In genomic region chr1:24595096-24595495, GRCm38 (mm10) we compare ENCODE assay signal across 25 mouse cellular contexts. TPM values are rescaled to one million over a fixed set of nuclear protein-coding genes. Genes with fewer than 3 reads are reported as not detected.
DNase-seq lines count a peak whose midpoint lies in the region; ATAC-seq lines count a peak whose summit lies in the region.
"Had no signal": no experiment of that assay in that cellular context is flagged by ENCODE, and none has a peak within 500 bp of the region (broad histone marks: within the 10 kb centered on the region; RNA-seq: fewer than 3 reads in every experiment).

No protein-coding gene starts in this region.

- no peak overlapping the region for H3K27ac ChIP-seq in heart, embryonic 12.5 days (ENCODE audit: poor library complexity, severe bottlenecking)
- H3K27ac ChIP-seq: embryonic facial prominence, embryonic 13.5 days; embryonic facial prominence, embryonic 15.5 days; forebrain, embryonic 10.5 days; forebrain, embryonic 12.5 days had no signal

- ATAC-seq in heart, embryonic 12.5 days (ENCODE audit: insufficient number of reproducible peaks, low FRiP score), result 0 out of 2 replicates have a peak, but pooled peaks have one; percentile 39
- ATAC-seq in erythroblast, adult 5-6 weeks (replicated peaks; ENCODE audit: low FRiP score, poor library complexity, severe bottlenecking), result peak; percentile 92
- peak; percentile 58; the same call in 1 of the 2 replicates for ATAC-seq in megakaryocyte progenitor cell, adult 5-6 weeks (replicated peaks; ENCODE audit: poor library complexity)
- ATAC-seq: forebrain, embryonic 14.5 days; forebrain, embryonic 16.5 days had no signal

- no peak overlapping the region for H3K4me2 ChIP-seq in heart, embryonic 12.5 days
- H3K4me2 ChIP-seq: embryonic facial prominence, embryonic 13.5 days; embryonic facial prominence, embryonic 15.5 days; forebrain, embryonic 12.5 days had no signal

- WGBS in heart, embryonic 12.5 days, result 88% methylated on average over 19 of the region's 19 CpGs

- H3K4me1 ChIP-seq in heart, embryonic 12.5 days (replicated peaks), result no peaks in the 10 kb centered on the region
- H3K4me1 ChIP-seq: embryonic facial prominence, embryonic 13.5 days; embryonic facial prominence, embryonic 15.5 days; forebrain, embryonic 10.5 days; forebrain, embryonic 12.5 days had no signal

- no peaks in the 10 kb centered on the region for H3K36me3 ChIP-seq in heart, embryonic 12.5 days
- H3K36me3 ChIP-seq: embryonic facial prominence, embryonic 13.5 days; embryonic facial prominence, embryonic 15.5 days; forebrain, embryonic 10.5 days; forebrain, embryonic 12.5 days had no signal

- H3K27me3 ChIP-seq in heart, embryonic 12.5 days (replicated peaks), result no peaks in the 10 kb centered on the region
- H3K27me3 ChIP-seq: embryonic facial prominence, embryonic 15.5 days; forebrain, embryonic 12.5 days had no signal

- H3K9me3 ChIP-seq in heart, embryonic 12.5 days (replicated peaks), result peaks cover 9% of the 10 kb centered on the region
- H3K9me3 ChIP-seq: embryonic facial prominence, embryonic 15.5 days; forebrain, embryonic 12.5 days had no signal

- DNase-seq in heart, postnatal 25 days (ENCODE audit: low spot score), result no peak
- no peak for DNase-seq in kidney, adult 8-10 months
- DNase-seq in spleen, postnatal 36 days (ENCODE audit: low spot score in 2 of 2), result no peak
- no peak for DNase-seq in B cell, adult 2 months
- DNase-seq: adrenal gland, adult 2 months; adrenal gland, postnatal 10 days; adrenal gland, postnatal 25 days; cerebellum, adult 11 months; cerebellum, adult 18-20 months; cerebellum, adult 8-10 months; cerebellum, adult 9-11 months; cerebellum, postnatal 14 days; cerebellum, postnatal 36 days; embryo, embryonic 11 days had no signal

- intact Hi-C loops in heart, postnatal 25 days (cut with DNase I), result no loop called here

- no peak overlapping the region for H3K4me3 ChIP-seq in heart, embryonic 12.5 days
- H3K4me3 ChIP-seq: embryonic facial prominence, embryonic 13.5 days; embryonic facial prominence, embryonic 15.5 days; forebrain, embryonic 10.5 days; forebrain, embryonic 12.5 days had no signal

- H3K9ac ChIP-seq in heart, embryonic 12.5 days, result no peak overlapping the region
- H3K9ac ChIP-seq: embryonic facial prominence, embryonic 13.5 days; embryonic facial prominence, embryonic 15.5 days; forebrain, embryonic 12.5 days had no signal

RNA-seq across cellular contexts. Expression of gene Col19a1, which starts 7.8 kb away (rescaled TPM):
- 0.08 and 0.14 TPM in 2 replicates for polyA plus RNA-seq in heart, embryonic 12.5 days (2016; fragmentation: Nextera tagmentation; extraction: Ambion mirVana)
- total RNA-seq in heart, postnatal 25 days (2021), result under 1 TPM in 1 of 2 experiments, not detected in 1; 0.05 TPM
- total RNA-seq in erythroblast, adult 5-6 weeks (2015; ENCODE audit: low replicate concordance), result not detected in 2 replicates
- 0.26 TPM in 1 of 2 replicates, not detected in the other for total RNA-seq in erythroblast, adult 5-6 weeks (2017; ENCODE audit: low replicate concordance)
- 0.05 and 0.17 TPM in 2 replicates for total RNA-seq in megakaryocyte progenitor cell, adult 5-6 weeks (2015)
- total RNA-seq in megakaryocyte progenitor cell, adult 5-6 weeks (2017), result 0.17 and 0.78 TPM in 2 replicates
- total RNA-seq: adrenal gland, postnatal 25 days; ES-E14; MEL had no signal
- polyA plus RNA-seq: adrenal gland, adult 2 months had no signal

Comparison
In these comparisons a context has a peak if more than half of its experiments do, and no peak if none do; other contexts are left out.
1. ATAC-seq: peak in every context shown above with its lines; median percentile 92 in erythroblast, adult 5-6 weeks; 58 in megakaryocyte progenitor cell, adult 5-6 weeks; 39 in heart, embryonic 12.5 days.